Mouse (Mus musculus): ENCODE data around the gene Brox. TPM values are rescaled to one million over a fixed set of nuclear protein-coding genes. Genes with fewer than 3 reads are reported as not detected.
"Not testable (repeated sequence)": the region's sequence is repeated elsewhere in the genome, so short reads cannot be mapped to it uniquely, and the experiment has no call there.

Brox gene
- total RNA-seq (2021): 10 to 100 TPM; 48.6 to 61.8 TPM
- long read RNA-seq, experiment 1, transcript Brox-202 (14 exons, 3,413 nt): minor isoform, 10 of 60 reads
- long read RNA-seq, experiment 1, transcript Brox-201 (14 exons, 3,430 nt): major isoform, 42 of 60 reads
- long read RNA-seq, experiment 1, partial matches to known transcripts: 2 of 60 reads
- long read RNA-seq, experiment 1, other reads (novel, unspliced or antisense): 6 of 60 reads
- long read RNA-seq, experiment 2, transcript Brox-201 (14 exons, 3,430 nt): major isoform, 71 of 84 reads
- long read RNA-seq, experiment 2, partial matches to known transcripts: 1 of 84 reads
- long read RNA-seq, experiment 2, other reads (novel, unspliced or antisense): 9 of 84 reads

DNA sequence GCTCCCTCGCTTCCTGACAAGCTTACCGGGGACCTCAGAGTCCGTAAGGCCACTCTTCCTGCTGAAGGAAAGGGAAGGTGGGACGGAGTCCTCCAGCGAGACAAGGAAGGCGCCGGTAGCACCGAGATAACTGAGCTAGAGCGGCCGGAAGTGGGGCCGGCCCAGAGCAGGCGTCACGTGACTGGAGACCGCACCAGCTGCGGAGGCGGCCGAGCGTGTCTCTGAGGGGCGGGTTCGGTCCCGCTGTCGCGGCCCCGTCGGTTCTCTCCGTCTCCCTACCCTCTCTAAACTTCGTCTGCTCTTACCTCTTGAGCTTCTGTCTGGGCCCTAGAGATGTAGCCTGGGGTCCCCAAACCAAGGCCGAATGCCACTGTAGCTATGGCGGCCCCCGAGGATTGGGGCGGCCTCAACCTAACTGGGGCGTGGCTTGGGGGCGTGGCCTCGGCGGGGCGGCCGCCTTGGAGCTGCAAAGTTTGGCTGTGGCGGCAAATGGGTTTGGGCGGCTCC is at the start of gene Brox:
Brox (minus strand) TSS at position 393 of the 507 bp plus-strand sequence.
- DNase-seq (ENCODE audit: low spot score in 2 of 2): peak; percentile 92 to 93
- no peak for TF ChIP-seq CTCF (conservative IDR thresholded peaks at IDR 0.05)
- Histone ChIP-seq H3K4me3 (peak within 1 kb of the TSS; percentile 61), H3K27ac (peak within 1 kb of the TSS; percentile 89)

DNA sequence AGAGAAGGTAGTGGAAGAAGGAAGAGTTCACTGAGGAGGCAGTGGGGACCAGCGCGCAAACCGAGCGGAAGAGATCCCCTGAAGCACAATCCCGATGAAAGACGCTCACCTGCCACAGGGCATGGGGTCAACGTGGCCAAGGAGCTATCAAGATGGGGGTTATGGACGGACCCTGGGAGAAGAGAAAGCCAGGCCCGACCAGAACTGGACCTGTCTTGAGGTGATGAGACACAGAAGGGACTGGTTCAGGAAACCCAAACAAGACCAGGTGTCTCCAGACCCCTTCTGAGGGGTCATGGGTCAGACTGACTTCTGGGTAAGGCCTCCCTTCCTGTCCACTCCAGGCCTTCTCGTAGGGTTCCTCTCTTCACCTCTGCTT is 48.7 kb upstream of the Brox start:
- Histone ChIP-seq H3K27ac (peak overlapping the region; percentile 95), H3K4me3 (peak overlapping the region; percentile 99)
- TF ChIP-seq CTCF (conservative IDR thresholded peaks at IDR 0.05): no peak
- DNase-seq (ENCODE audit: low spot score in 2 of 2): no peak

DNA sequence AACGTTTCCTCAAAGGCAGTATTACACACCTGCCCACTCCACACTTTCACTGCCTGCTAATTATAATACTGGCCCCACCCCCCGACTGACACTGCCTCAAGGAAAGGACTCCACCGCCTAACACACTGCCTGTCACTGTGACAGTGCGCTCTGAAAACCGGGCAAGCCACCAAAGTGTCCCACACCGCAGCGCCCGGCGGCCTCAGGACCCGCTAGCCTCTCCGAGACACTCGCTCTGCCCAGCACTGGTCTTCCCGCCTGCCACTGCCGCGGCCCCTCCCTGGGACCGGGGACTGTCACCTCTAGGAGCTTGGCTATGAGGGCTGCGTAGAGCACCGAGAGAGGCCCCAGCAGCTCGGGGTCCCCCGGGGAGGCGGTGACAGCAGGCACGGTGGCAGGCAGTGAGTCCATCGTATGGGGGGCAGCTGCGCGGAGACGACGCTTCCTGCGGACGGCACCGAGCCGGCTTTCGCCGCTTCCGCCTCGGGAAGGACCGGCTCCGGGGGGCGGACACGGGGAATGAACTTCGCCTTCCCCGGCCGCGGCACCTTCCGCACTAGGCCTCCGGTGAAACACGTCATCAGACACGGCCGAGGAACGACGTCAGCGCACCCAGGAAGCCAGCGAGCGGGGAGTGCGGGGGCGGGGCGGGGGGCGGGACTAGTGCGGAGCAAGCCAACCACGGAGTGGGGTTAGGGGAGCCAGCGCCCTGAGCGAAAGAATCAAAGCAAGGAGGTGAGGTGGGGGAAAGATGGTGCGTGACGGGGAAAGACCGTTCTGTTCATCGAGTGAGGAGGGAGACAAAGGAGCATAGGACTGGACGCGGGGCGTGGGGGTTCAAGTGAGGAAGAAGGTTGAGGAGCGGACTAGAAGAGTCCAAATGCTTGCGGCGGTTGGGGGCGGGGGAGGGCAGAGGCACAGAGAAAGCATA is 48.1 kb upstream of the Brox start:
- peak overlapping the region; percentile 95 for H3K27ac ChIP-seq
- TF ChIP-seq CTCF (conservative IDR thresholded peaks at IDR 0.05): no peak
- DNase-seq (ENCODE audit: low spot score in 2 of 2): peak; percentile 87 to 89
- peak overlapping the region; percentile 99 for H3K4me3 ChIP-seq

DNA sequence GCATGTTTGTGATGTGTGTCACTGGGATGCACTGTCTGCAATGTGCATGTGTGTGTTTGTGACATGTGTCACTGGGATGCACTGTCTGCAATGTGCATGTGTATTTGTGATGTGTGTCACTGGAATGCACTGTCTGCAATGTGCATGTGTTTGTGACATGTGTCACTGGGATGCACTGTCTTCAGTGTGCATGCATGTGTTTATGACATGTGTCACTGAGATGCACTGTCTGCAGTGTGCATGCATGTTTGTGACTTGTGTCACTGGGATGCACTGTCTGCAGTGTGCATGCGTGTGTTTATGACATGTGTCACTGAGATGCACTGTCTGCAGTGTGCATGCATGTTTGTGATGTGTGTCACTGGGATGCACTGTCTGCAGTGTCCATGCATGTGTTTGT is 45.8 kb upstream of the Brox start:
- not testable (repeated sequence) for H3K27ac ChIP-seq; H3K4me3 ChIP-seq; DNase-seq (ENCODE audit: low spot score in 2 of 2)

DNA sequence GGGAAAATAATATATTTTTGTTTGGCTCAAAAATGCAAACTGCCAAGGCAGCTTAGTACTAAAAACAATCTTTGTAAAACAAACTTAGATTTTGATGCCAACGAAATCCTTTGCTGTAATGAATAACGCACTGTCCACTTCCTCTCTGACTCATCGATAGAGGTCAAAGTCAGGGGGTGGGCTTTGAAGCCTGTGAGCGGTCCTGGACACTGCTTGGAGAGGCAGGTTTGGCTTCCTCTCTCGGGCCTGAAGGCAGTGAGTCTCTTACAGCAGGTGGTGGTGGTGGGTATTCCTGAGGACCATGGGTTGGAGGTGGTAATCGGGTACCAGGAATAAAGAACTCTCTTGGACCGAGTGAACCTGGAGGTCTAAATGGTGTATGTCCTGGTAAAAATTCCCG is 30.1 kb upstream of the Brox start:
- Histone ChIP-seq H3K27ac (no peak overlapping the region), H3K4me3 (no peak overlapping the region)
- no peak for TF ChIP-seq CTCF (conservative IDR thresholded peaks at IDR 0.05)
- DNase-seq (ENCODE audit: low spot score in 2 of 2): no peak

DNA sequence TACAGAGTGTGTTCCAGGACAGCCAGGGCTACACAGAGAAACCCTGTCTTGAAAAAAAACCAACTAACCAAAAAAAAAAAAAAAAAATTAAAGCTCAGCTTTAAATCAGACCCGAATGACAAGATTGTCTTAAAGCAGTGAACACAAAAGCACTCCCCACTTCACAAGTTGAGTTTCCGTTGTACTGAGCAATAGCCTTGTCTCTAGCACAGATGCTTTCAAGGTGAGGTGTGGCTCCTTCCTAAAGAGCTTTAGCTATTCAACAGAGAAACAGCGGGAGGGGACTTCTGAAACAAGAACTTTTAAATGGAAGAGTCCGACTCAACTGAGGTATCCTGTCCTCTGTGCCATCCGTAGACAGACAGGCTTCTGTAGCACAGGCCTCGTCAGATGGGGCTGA is 27.4 kb upstream of the Brox start:
- TF ChIP-seq CTCF (conservative IDR thresholded peaks at IDR 0.05): no peak
- DNase-seq (ENCODE audit: low spot score in 2 of 2): no peak
- H3K27ac ChIP-seq: no peak overlapping the region
- no peak overlapping the region for H3K4me3 ChIP-seq

DNA sequence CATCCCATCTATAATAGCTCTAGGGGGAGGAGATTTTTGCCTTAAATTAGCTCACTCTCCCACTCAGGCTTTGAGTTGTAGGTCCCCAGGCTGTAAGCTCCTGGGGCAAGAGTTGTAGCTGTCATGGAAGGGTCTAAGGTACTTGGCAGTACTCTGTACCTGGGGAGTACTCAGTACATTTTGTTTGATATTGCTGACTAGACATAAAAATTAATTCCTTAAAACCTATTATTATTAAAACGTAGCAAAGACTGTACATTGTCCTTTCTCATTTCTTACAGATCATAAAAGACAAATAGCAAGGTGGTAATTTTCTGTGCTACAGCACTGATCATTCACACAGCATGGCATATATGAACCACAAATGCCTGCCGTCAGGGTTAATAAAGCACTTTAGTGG is 26.9 kb upstream of the Brox start:
- TF ChIP-seq CTCF (conservative IDR thresholded peaks at IDR 0.05): no peak
- DNase-seq (ENCODE audit: low spot score in 2 of 2): no peak
- H3K27ac ChIP-seq: no peak overlapping the region
- H3K4me3 ChIP-seq: no peak overlapping the region

DNA sequence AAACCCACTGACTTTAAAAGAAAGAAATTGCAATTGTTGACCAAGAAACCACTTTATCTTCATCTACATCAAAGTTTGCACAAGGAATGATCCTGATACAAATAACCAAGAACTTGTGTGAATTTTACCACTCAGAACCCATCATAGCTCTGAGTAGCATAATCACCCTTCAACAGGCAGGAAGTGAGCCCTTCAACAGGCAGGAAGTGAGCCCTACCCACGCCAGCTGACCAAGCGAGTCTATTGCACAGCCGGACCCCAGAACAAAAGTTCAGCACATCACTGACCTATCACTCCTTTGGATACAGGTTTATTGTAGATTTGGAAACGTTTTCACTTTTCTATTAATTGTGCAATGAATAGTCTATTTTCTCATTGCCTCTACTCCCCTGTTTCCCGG is 25.4 kb upstream of the Brox start:
- not testable (repeated sequence) for H3K4me3 ChIP-seq; DNase-seq (ENCODE audit: low spot score in 2 of 2); H3K27ac ChIP-seq

DNA sequence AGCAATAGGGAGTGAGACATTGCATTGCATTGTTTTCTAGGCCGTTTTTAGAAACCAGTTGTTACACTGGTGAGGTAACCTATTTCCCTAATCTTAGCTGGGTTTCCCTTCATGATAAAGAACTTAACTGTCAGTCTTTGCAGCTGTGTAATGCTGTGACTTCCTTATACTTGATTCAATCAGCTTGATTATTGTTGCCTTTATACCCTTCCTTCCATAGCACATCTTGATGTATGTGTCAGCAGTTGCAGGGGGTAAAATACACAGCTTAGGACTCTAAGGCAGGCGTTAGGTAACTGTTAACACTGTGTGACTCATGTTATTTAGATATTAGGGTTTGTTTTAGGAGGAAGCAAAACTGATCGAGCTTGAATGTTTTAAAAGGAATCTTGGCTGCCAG is 23.6 kb upstream of the Brox start:
- DNase-seq (ENCODE audit: low spot score in 2 of 2): no peak
- Histone ChIP-seq H3K4me3 (no peak overlapping the region), H3K27ac (no peak overlapping the region)
- no peak for TF ChIP-seq CTCF (conservative IDR thresholded peaks at IDR 0.05)

DNA sequence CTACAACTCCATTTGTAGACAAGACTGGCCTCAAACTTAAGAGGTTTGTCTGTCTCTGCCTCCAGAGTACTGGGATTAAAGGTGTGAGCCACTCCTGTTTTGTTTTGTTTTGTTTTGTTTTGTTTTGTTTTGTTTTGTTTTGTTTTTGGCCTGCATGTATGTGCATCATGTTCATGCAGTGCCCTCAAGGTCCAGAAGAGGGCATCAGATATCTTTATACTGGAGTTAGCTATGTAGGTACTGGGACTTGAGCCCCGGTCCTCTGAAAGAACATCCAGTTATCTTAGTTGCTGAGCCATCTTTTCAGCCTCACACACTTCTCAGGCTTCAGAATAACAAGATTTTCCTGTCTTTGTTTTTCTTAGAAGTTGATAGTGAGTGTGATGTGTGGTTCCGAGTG is 18.7 kb upstream of the Brox start:
- H3K27ac ChIP-seq: no peak overlapping the region
- no peak overlapping the region for H3K4me3 ChIP-seq
- no peak for DNase-seq (ENCODE audit: low spot score in 2 of 2)
- peak; percentile 61 for TF ChIP-seq CTCF (conservative IDR thresholded peaks at IDR 0.05)

DNA sequence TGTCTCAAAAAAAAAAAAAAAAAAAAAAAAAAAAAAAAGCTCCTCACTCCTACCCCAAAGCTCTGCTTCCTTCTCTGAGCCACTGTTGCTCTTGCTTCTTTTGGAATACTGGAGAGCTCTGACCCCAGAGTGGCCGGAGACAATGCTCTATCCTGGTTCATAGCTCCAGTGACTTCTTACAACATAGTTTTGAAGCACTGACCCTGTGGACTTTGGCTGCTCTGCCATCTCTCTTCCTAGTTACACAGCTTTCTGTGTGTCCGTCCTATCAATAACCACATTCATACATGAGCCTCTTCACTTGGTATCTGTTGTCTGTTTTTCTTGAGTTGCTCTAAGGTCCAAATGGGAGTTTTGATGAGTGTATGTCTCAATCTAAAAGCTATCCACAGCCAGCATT is 15.0 kb upstream of the Brox start:
- no peak for DNase-seq (ENCODE audit: low spot score in 2 of 2)
- H3K27ac ChIP-seq: no peak overlapping the region
- TF ChIP-seq CTCF (conservative IDR thresholded peaks at IDR 0.05): no peak
- no peak overlapping the region for H3K4me3 ChIP-seq

DNA sequence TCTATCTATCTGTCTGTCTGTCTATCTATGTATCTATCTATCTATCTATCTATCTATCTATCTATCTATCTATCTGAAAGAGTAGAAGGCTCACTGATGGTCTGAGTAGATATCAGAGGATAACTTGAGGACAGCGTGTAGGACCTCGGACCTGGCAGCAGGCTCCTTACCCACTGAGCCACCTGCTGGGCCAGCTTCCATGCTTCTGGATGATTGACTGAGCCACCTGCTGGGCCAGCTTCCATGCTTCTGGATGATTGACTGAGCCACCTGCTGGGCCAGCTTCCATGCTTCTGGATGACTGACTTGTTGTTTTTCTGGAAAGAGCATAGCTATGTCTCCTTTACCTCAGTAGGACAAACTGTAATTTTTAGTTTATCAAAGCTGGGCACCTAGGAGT is 12.5 kb upstream of the Brox start:
- not testable (repeated sequence) for H3K4me3 ChIP-seq; DNase-seq (ENCODE audit: low spot score in 2 of 2); H3K27ac ChIP-seq

DNA sequence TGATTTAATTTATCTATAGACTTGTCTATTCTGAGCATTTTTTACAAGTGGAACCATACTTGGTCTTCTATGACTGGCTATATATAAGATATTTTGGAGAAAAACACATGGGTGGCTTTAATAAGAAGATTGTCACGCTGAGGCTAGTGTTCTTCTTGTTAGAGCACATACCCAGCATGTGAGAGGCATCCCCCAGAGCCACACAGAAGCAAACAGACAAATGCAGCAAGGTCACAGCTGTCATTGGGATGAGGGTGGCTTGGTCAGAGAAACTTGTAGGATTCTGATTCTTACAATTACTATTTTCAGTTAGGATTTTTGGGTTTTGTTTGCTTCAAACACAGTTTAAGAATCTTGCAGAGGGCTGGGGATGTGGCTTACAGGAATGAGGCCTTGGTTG is 11.4 kb upstream of the Brox start:
- no peak for TF ChIP-seq CTCF (conservative IDR thresholded peaks at IDR 0.05)
- DNase-seq (ENCODE audit: low spot score in 2 of 2): no peak

More for the DNA sequence above, 11.4 kb upstream of the Brox start:
- no peak overlapping the region for H3K4me3 ChIP-seq
- no peak overlapping the region for H3K27ac ChIP-seq
